Mouse (Mus musculus): Measurements from ENCODE around the gene Dock9. TPM values are rescaled to one million over a fixed set of nuclear protein-coding genes. Genes with fewer than 3 reads are reported as not detected.

The Dock9 gene
- polyA plus RNA-seq (2021; fragmentation: Nextera tagmentation): 22.2 and 23.1 TPM in 2 replicates
- long read RNA-seq, experiment 1, partial matches to known transcripts: 17 of 26 reads
- long read RNA-seq, experiment 1, other reads (novel, unspliced or antisense): 9 of 26 reads
- long read RNA-seq, experiment 2, full-length matches to known transcripts: 1 of 43 reads
- long read RNA-seq, experiment 2, partial matches to known transcripts: 20 of 43 reads
- long read RNA-seq, experiment 2, other reads (novel, unspliced or antisense): 22 of 43 reads

GRCm38 (mm10) chr14:121797457-121798410, at the start of gene Dock9:
TSS of gene Dock9 (minus strand) at chr14:121797837.

GRCm38 (mm10) chr14:121504781-121505484, 292.7 kb downstream of the Dock9 start, which contains the start of gene Slc15a1:
TSS of gene Slc15a1 (minus strand) at chr14:121505252.

Other genes starting within 250 kb of the Dock9 start
- gene Ubac2, start 80.8 kb upstream of the Dock9 start, polyA plus RNA-seq (2021; fragmentation: Nextera tagmentation): 49.0 and 60.7 TPM in 2 replicates
- gene Gpr18, start 117.9 kb upstream of the Dock9 start, polyA plus RNA-seq (2021; fragmentation: Nextera tagmentation): not detected in 2 replicates
- 0.98 and 1.1 TPM in 2 replicates for gene Gpr183, start 167.4 kb upstream of the Dock9 start, polyA plus RNA-seq (2021; fragmentation: Nextera tagmentation)
- gene Timm8a2, start 236.8 kb upstream of the Dock9 start, polyA plus RNA-seq (2021; fragmentation: Nextera tagmentation): not detected in 2 replicates